Mouse (Mus musculus): ENCODE measurements at regions not wholly inside any gene's neighbourhood (a gene's known extent, or its start where the extent isn't known, plus 50 kb on each side); places are given as distances from the start of the nearest gene placed in this dataset.
"Not testable (repeated sequence)": the region's sequence is repeated elsewhere in the genome, so short reads cannot be mapped to it uniquely, and the experiment has no call there.

DNA sequence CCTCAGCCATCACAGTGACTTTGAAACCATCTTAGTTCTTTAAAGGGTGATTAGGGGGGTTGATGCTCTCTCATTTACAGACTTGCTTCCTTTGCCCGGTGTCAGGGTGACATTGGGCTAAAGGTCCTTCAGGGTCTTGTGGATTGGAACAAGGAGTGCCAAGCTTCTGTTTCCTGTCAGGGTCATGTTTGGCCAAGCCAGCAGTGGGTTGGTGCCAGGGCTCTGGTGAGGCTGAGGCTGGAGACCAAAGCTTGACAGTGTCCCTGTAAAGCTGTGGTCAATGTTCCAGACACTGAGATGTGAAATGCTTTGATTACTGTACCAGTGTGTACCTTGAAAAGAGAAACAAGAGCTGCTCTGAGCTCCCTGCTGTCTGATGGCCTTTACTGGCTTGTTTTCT lies 150.8 kb upstream of the Fam3c start:
- ATAC-seq: no peak

DNA sequence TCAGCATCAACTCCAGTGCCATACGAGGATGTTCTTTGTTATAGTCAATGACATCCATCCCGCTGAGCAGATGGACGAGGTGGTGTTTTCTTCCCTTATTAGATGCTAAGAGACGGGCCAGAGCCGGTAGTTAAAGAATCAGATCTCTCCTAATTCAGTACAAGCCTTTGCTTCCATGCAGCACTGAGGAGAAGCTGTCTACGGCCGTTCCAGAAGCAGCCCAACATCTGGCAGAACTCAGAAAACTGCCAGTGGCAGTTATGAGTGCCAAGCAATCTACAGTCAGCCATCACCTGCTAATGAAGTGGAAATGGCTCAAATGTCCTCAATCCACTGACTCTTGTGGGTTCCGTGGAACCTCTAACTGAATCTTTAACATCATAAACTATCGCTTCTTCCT lies 141.3 kb upstream of the Fam3c start:
- ATAC-seq: no peak

DNA sequence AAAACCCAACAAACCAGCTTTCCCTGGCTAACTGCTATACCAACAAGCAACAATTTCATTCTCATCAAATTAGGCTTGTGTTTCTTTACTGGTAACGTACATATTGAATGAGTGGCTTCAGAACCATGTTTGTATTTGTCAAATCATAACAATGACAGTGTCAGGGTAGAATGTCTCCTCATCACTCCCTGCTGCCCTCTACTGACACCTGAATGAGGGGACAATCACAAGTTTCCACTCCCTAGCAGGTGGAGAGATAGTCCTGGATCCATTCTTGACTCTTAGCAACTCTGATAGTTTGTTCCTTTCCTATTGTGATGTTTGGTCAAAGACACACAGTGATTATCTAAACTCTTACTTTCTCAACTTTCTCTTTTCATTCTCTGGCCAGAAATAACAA lies 140.4 kb upstream of the Fam3c start:
- ATAC-seq: no peak

DNA sequence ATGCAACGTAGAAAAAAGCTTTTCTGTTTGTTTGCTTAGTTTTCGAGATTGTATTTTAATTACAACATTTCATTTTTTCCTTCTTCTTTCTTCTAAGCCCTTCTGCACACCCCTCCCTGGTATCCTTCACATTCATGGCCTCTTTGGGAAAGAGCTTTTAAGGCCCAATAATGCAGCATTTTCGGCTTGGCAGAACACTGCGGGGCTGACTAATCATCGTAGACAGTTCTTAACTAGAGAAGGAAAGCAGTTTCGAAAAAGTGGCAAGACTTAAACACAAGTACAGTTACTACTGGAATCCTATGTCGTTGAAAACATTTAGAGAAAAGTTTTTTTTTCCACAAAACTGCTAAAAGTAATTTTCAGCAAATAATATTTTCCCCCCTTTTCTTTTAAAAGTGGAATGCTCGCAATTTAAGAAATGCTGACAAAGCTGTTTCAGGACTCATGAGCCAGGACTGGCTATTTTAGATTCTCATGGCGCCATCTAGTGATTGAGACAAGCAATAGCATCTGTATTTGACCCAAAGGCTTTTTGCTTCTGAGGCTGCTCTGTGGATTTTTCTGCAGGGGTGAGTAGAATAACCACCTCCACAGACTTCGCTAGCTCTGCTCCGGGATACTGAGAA lies 137.7 kb upstream of the Fam3c start:
- peak; percentile 83 for ATAC-seq

DNA sequence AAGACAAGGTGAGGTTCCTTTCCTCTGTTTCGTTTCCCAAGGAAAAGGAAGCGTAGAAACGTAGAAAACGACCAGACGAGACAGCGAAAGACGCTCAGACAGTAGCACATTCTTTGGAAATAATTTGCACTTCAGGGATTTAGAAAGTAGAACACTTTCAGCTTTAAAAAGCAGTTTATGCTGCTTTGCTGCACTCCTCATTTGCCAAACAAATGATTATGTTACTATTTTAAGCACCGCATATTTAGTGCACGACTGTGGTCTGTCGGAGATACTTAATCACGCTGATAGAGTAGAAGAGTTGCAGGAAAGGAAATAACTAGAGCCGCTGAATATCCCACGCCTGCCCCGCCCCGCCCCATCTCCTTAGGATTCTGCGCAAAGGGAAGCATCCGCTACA lies 136.9 kb upstream of the Fam3c start:
- no peak for ATAC-seq

DNA sequence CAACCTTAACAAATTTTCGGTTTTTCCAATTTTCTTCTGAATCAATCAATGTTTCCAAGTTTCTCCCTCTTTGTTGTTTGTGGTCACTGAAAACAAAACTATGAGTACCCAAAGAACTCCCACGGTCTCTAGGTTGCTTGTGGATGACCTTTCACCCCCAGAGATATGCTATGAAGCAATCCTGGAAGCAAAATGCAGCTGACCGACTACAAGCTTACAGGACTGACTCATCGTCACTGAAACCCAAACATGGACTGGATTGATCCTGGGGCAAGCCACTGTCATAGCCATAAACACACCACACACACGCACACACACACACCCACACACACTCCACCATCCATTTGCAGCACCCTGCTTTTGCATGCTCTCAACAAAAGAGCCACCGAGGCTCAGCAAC lies 134.7 kb upstream of the Fam3c start:
- no peak for ATAC-seq

DNA sequence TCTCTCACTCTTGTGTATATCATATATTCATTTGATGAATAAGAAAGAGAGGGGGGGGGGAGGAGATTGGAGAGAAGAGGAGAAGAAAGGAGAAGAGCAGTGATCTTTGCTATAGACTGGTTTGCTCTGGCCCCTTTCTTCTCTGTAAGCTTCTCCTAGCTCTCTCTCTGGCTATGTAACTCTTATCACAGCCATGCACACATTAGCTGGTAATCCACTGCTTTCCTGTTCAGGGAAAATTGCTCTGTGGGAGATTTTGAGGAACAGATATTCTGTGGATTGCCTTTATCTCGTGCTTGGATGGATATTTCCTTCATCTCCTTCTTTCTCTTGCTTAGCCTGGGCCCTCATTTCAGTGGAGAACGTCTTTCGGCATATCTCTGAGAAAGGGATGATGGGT lies 131.4 kb upstream of the Fam3c start:
- no peak for ATAC-seq

DNA sequence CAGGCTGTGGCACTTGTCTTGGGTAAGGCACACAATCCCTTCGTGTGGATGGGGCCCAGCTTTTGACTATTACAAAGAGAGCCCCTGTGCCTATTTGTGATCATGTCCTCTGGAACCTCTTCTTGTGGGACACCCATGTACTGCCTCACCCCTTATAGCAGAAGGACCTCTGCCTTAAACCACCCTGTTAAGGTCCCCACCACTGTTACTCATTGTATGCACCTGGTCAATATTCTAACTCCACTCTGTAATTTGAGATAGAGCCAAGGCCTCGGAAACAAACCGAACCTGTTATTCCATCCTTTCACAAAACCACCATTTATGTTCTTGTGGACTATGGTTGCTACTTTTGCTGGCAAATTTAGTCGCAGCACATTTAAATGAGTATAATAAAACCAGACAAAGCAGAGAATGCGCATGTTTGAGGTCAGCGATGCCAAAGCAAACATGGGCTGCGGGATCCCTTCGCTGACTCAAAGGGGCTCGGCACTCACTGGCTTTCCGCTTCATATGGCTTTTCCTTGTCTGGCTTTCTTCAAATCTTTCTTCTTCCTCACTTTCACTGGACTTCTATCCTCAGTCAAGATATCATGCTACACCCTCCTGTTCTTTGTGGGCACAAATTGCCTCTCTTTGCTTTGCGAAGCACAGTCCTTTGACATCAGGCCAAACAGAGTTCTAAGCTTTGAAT lies 129.9 kb upstream of the Fam3c start:
- no peak for ATAC-seq

DNA sequence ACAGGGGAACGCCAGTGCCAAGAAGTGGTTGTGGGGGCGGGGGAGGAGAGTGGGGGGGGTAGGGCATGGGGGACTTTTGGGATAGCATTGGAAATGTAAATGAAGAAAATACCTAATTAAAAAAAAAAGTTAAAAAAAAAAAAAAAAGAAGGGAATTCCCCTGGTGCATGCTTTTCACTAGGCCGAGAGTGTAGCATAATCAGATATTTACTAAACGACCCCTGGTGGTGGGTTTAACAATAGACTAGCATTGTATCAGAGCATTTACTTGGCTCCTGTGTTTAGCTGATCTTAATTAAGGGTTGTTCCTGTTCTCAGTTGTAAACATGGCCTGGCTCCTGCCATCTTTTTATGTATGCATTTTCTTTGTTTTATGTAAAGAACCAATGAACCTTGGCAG lies 126.2 kb upstream of the Fam3c start:
- peak; percentile 48 for ATAC-seq

DNA sequence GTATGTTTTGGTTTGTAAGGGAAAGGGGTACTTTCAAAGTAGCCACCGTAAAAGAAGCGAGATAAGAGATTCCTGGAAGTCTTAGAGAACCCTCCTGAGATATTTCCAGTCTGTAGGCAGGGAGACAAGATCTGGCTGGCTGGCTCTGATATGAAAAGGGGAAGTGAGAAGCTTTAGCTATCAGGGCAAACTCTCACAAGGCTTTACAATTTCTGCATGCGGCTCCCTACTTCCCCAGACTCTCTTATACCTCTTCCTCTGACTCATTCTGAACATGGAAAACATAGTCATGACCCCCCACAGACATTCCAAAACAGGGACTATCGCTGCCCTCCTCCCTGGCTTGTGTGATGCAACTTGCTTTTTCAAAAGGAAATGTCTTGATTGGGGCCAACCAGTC lies 118.6 kb upstream of the Fam3c start:
- ATAC-seq: no peak

DNA sequence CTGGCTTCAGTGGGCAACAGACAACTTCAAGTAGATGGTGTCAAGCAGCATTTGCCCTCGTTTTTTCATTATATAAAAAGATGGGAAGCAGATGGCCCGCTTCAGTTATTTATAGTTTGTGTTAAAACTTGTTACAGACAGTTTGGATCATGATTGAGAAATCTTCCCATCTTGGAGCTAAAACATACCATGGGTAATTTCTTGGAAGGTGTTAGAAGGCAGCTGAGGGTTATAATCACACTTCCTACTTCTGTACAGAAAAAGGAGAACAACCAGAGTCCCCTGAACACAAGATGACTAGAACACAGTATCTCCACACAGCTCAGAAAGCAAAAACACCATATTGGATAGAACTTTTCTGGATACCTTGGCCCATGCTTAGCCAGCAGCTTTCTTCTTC lies 118.0 kb upstream of the Fam3c start:
- ATAC-seq: no peak

DNA sequence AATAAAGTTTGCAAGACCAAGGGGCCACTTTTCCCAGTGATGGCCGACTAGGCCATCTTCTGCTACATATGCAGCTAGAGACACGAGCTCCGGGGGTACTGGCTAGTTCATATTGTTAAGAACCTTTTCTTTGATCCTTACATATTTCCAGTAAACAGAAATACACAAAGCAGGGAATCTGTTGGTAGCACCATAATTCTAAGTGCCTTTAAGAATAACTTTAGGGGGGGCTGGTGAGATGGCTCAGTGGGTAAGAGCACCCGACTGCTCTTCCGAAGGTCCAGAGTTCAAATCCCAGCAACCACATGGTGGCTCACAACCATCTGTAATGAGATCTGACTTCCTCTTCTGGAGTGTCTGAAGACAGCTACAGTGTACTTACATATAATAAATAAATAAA lies 116.4 kb upstream of the Fam3c start:
- not testable (repeated sequence) for ATAC-seq

DNA sequence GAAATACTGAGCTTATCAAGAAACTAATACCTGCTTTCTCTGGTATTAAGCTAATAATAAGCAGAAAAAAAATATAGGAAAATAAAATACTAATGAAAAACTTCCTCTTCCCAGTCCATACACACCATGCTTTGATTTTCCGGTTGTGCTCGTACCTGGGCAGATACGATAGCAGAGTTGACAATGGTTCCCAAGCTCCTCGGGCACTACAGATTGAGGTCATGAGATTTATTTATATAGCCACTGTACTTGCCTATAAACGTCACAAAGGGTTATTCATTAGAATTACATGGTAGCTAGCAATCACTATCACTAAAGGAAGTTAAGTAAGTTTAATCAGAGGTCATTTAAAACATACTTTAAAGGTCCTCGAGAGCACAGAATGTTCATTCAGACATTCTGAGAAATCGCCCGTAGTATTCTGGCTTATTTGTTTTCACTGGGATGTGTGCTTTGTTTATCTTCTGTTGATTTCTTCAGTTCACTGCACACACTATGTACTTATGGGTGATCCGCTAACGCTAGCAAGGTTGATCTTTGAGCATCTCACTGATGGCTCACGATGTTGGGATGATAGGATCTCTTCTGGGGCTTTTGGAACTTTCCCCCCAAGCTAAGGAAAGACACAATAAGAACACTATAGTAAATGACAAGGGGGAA lies 111.4 kb upstream of the Fam3c start:
- no peak for ATAC-seq

DNA sequence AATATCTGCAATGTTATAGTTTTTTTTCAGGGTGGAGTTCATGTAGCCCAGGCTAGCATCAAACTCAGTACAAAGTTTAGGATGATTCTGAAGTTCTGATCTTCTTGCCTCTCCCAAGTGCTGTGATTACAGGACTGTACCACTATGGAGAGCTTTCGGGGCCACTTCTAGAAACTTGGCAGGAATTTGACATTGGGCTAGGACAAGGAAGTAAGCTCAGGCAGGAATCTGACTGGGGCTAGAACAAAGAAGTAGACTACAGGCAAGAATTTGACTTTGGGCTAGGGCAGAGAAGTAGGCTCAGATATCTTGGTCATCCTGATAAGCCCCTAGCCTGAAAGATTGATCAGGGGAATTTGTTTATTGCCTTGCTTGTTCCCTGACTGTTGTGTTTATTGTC lies 109.9 kb upstream of the Fam3c start:
- ATAC-seq: no peak

DNA sequence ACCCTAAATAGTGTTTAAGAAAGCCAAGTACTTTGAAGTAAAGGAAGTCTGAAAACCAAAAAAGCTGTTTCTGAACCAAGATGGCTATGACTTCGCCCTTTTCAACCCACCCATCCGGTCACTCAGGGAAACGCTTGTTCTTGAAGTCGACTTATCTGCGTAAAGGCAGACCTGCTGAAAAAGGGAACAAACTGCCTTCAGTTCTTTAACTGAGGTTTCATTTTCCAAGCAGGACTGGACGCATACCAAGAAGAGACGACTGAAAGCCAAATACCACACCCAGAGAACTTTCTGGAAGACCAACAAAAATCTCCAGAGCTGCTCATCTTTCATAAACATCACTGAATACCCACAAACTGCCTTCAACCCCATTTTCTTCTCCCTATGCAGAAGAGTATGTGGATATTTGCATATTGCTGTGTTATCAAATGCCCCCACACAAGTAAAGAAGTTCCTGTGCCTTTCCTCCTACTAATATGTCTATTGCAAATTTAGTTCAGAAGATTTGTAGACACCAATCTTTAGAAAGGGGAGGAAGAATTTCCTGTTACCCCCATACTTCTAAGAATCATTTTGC lies 103.5 kb upstream of the Fam3c start:
- ATAC-seq: no peak

DNA sequence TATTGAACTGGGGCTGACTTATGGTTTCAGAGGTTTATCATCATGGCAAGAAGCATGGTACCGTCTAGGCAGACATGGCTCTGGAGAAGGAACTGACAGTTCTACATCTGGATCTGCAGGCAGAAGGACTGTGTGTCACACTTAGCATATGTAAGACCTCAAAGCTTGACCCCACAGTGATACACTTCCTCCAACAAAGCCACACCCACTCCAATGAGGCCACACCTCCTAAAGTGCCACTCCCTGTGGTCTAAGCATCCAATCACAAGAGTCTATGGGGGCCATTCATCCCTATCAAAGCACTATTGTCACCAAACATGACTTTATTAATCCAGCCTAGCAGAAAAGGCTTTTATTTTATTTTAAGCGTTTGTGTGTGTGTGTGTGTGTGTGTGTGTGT lies 96.2 kb upstream of the Fam3c start:
- no peak for ATAC-seq

DNA sequence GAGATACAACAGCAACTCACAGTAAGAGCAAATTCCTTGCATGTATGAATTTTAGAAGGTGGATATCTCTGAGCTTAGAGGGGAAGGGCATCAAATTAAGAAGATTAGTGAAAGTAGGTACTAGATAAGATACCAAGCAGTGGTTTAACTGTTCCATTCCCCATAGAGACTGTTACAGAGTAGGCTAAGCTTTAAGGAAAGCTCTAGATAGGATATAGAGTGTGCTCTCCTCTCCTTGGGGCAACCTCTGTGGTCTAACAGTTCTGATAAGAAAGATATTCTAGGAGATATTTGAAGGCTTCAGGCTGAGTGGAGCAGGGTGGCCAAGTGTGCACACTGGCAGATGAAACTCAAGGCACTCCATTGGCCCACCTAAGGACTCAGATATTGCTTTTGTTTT lies 94.5 kb upstream of the Fam3c start:
- ATAC-seq: no peak

DNA sequence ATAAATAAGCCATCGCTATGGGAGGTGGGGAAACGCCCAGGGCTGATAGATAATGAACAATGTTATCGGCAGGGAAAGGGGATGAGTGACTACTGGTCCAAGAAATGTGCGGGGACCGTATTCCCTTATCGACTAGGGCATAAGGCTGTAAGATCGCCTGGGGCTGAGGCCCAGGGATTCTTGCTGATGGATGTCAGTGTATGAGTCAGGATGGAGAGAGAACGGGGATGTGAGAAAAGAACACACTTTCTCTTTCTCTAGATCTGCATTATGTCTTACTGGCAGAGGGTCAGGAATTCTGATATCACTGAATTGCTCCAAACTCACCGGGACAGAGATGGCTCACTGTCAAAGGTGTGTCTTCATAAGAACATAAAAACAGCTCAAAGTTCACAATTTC lies 92.9 kb upstream of the Fam3c start:
- ATAC-seq: no peak

DNA sequence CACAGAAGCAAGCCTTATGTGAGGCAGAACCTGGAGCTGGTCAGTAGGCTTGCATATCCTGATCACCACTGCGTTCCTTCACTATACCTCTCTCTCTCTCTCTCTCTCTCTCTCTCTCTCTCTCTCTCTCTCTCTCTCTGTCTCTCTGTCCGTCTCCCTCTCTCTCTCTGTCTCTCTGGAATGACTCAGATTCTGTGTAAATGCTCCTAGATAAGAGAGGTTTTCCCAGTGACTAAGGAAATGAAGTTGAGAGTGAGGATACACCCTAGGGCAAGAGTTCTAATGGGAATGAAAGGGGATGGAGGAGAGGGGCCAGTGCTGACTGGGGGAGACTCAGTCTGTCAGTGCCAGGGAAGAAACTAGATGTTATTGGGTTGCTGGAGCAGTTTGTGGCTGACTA lies 91.6 kb upstream of the Fam3c start:
- ATAC-seq: no peak

DNA sequence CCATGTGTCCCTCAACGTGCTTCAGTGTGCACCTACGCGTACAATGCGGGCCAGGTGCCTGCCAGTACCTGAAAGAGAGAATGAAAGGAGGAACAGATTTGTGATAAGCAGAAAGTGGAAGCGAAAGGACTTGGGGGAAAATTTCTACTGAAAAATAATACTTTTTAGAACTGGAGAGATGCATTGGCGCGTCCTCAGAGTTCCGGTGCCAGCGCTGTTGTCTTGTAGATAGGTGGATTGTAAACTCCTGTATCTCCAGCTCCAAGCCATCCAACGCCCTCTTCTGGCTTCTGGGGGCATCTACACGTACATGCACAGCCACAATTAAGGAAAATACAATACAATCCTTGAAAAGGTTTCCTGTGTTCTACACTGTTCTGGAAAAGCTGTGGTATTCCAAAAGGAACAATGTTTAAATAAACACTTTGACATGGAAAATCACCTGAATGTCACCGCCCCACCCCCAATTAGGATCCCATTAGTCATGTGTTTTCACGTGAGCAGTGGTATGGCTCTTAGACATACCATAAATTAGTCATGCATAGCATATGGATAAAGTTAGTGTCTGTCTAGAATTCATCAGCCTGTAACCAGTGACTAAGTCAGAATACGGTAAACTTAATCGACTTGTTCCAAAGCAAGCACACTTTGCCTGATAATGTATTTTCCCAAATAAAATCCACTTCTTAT lies 90.7 kb upstream of the Fam3c start:
- peak; percentile 57 for ATAC-seq

DNA sequence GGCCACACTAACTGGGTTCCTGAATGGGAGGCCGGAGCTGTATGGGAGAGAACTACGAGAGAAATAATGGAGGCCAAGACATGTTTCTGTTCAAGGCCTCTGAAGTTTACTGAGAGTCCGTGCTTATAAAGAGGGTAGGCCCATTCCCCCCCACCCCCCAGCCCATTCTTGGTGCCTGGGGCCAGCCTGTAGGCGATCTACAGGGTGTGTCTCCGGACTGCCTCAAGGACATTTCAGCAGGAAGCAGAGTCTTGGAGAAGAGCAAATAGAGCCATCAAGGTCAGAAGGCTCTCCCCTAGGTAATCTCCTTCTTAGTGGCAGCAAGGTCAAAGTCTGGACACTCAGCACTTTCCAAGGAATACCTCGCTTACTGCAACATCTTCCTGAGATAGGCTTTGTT lies 88.8 kb upstream of the Fam3c start:
- ATAC-seq: not testable (repeated sequence)

DNA sequence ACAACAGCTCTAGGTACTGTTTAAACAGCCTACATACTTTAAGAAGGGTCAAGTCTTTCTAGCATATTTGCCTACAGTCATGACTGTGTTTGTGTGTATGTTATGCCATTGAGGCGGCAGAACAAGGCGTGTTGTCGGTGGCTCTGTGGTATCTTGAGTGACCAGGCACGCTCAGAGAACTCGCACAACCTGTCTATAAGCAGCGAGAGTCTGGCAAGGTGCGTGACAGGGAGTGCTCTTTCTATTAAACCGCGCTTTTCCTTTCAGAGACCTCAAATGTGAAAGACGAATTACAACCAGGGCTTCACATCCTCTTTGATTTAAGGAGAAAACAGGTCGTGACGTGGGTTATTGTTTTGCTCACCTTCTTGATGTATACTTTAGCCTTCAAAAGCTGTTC lies 88.2 kb upstream of the Fam3c start:
- ATAC-seq: peak; percentile 64

DNA sequence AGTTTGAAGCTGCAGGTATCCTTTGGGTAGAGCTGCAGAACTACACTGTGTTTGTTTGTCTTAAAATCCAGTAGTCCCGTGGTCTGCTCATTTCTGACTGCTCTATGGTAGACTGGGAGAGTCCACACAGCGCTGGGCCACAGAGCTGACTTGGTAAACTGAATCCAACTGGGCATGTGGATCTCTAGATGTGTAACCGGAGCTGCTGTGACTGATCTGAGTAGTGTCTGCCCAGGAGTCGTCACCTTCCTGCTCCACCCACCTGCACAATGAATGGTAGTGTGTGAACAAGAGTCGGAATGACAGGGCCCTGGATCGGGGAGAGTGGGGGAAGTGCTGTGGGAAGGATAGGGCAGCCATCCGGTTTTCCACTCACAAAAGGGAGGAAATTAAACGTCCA lies 87.5 kb upstream of the Fam3c start:
- no peak for ATAC-seq

DNA sequence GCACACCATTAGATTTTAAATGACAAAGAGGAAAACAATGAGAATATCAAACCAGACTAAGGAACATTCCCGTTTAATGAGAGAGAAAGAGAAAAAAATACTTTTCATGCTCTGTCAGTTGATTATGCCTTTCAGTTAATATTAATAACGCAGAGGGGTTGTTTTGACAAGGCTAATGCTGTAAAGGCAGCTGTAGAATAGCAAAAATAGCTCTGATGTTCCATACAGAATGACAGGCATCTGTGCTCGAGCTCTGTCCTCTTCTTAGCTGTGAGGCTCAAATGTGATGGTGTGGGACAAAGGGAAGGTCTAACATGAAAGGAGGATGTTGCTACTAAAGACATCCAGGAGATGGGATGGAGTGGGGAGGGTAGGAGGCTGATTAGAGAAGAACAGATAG lies 87.1 kb upstream of the Fam3c start:
- no peak for ATAC-seq

All from inflammation-experienced regulatory T-cells, adult 6 months (primary cell).